Mouse (Mus musculus) intestine, embryonic 16.5 days (tissue): ENCODE results near the gene Rragc. TPM values are rescaled to one million over a fixed set of nuclear protein-coding genes. Genes with fewer than 3 reads are reported as not detected.
A peak's percentile ranks its signal among the peaks of the same experiment; 100 is the strongest.

Experiments
- ATAC-seq: fragments of 200-750 bp; cut with Nextera tagmentation; 2 replicates; pipeline ENCODE4 v1.8.0; 2017; ENCODE audit warnings: moderate TSS enrichment, moderate library complexity
- H3K27ac ChIP-seq: fragments of 300-500 bp; sonication (generic); 2 replicates; pipeline ENCODE4 v1.5.1; 2014; ENCODE audit warnings: mild to moderate bottlenecking, low read length
- H3K27me3 ChIP-seq: fragments of 300-500 bp; sonication (generic); replicated peaks from 2 replicates; pipeline ENCODE4 v1.6.1; 2014; ENCODE audit warnings: low read length, control low read depth, mixed read lengths; ENCODE audit not compliant: control insufficient read depth, insufficient read depth
- H3K36me3 ChIP-seq: fragments of 300-500 bp; sonication (generic); 2 replicates; pipeline ENCODE4 v1.6.1; 2014; ENCODE audit warnings: low read length, control low read depth; ENCODE audit not compliant: control insufficient read depth, insufficient read depth
- H3K4me1 ChIP-seq: fragments of 300-500 bp; sonication (generic); 2 replicates; pipeline ENCODE4 v1.6.1; 2014; ENCODE audit warnings: low read length, control low read depth, mixed read lengths; ENCODE audit not compliant: control insufficient read depth, insufficient read depth
- H3K4me2 ChIP-seq: fragments of 300-500 bp; sonication (generic); 2 replicates; pipeline ENCODE4 v1.6.1; 2014; ENCODE audit warnings: low read depth, low read length, control low read depth
- H3K4me3 ChIP-seq: fragments of 300-500 bp; sonication (generic); 2 replicates; pipeline ENCODE4 v1.5.1; 2014; ENCODE audit warnings: mild to moderate bottlenecking, low read length
- H3K9ac ChIP-seq: fragments of 300-500 bp; sonication (generic); 2 replicates; pipeline ENCODE4 v1.6.1; 2014; ENCODE audit warnings: low read depth, low read length
- H3K9me3 ChIP-seq: fragments of 300-500 bp; sonication (generic); 2 replicates; pipeline ENCODE4 v1.6.1; 2016; ENCODE audit warnings: low read length, control low read depth; ENCODE audit not compliant: control insufficient read depth
- WGBS: fragments of 180-500 bp; shearing (Covaris S2); extraction: QIAGEN DNeasy Blood & Tissue Kit; methylation state at CpG from one replicate; pipeline ENCODE4 v1.1.7; 2014; 5-methylcytosine and 5-hydroxymethylcytosine counted together
- polyA plus RNA-seq: library from polyadenylated mRNA; unstranded; fragments of >200 nt; fragmentation: Nextera tagmentation; extraction: Ambion mirVana; gene quantifications from 2 replicates; pipeline ENCODE4 v1.2.1, GENCODE M21; 2015

The Rragc gene
- polyA plus RNA-seq, 1 experiment from 2014 or later, result 52.5 TPM

GRCm38 (mm10) chr4:123962721-123963120, 45.5 kb downstream of the Rragc start:
- Histone ChIP-seq H3K27ac (no peak overlapping the region), H3K4me1 (0 out of 2 replicates have a peak, but pooled peaks cover 2% of the 10 kb centered on the region), H3K4me3 (no peak overlapping the region), H3K9ac (no peak overlapping the region), H3K36me3 (no peaks in the 10 kb centered on the region), H3K27me3 (peaks cover 3% of the 10 kb centered on the region; the same call in 1 of the 2 replicates), H3K4me2 (no peak overlapping the region), H3K9me3 (no peaks in the 10 kb centered on the region)
- ATAC-seq, result no peak
- WGBS, result 62% methylated on average over 9 of the region's 9 CpGs

- Histone ChIP-seq H3K4me3 (no peak overlapping the region), H3K9ac (no peak overlapping the region), H3K4me1 (peaks cover 6% of the 10 kb centered on the region; the same call in 1 of the 2 replicates), H3K27ac (no peak overlapping the region), H3K9me3 (no peaks in the 10 kb centered on the region), H3K4me2 (no peak overlapping the region), H3K27me3 (peaks cover 11% of the 10 kb centered on the region), H3K36me3 (no peaks in the 10 kb centered on the region)
- WGBS, result 76% methylated on average over 8 of the region's 8 CpGs
- ATAC-seq, result no peak
Measured at GRCm38 (mm10) chr4:123968663-123969321, 51.5 kb downstream of the Rragc start.

- WGBS, result 60% methylated on average over 7 of the region's 7 CpGs
- Histone ChIP-seq H3K4me1 (peaks cover 6% of the 10 kb centered on the region; the same call in 1 of the 2 replicates), H3K27me3 (peaks cover 11% of the 10 kb centered on the region)
Measured at GRCm38 (mm10) chr4:123969458-123969857, 52.2 kb downstream of the Rragc start.

GRCm38 (mm10) chr4:123971059-123971458, 53.8 kb downstream of the Rragc start:
- Histone ChIP-seq H3K36me3 (no peaks in the 10 kb centered on the region), H3K27ac (no peak overlapping the region), H3K9me3 (no peaks in the 10 kb centered on the region), H3K4me1 (peaks cover 6% of the 10 kb centered on the region; the same call in 1 of the 2 replicates), H3K4me2 (no peak overlapping the region), H3K27me3 (peaks cover 11% of the 10 kb centered on the region), H3K4me3 (no peak overlapping the region), H3K9ac (no peak overlapping the region)
- no peak for ATAC-seq
- WGBS, result 81% methylated on average over 4 of the region's 4 CpGs

More at GRCm38 (mm10) chr4:123969458-123969857, 52.2 kb downstream of the Rragc start:
- Histone ChIP-seq H3K36me3 (no peaks in the 10 kb centered on the region), H3K4me3 (no peak overlapping the region), H3K9ac (no peak overlapping the region), H3K9me3 (no peaks in the 10 kb centered on the region), H3K27ac (no peak overlapping the region), H3K4me2 (no peak overlapping the region)
- no peak for ATAC-seq

GRCm38 (mm10) chr4:123972423-123973049, 55.3 kb downstream of the Rragc start:
- Histone ChIP-seq H3K4me2 (peak overlapping the region; percentile 38), H3K27ac (no peak overlapping the region), H3K4me3 (0 out of 2 replicates have a peak overlapping the region, but pooled peaks have one; percentile 26), H3K9ac (no peak overlapping the region), H3K27me3 (peaks cover 11% of the 10 kb centered on the region), H3K36me3 (no peaks in the 10 kb centered on the region), H3K9me3 (no peaks in the 10 kb centered on the region), H3K4me1 (peaks cover 6% of the 10 kb centered on the region; the same call in 1 of the 2 replicates)
- 14% methylated on average over 29 of the region's 29 CpGs for WGBS
- 0 out of 2 replicates have a peak, but pooled peaks have one; percentile 31 for ATAC-seq

- ATAC-seq, result no peak
- no peaks in the 10 kb centered on the region for H3K4me1 ChIP-seq
- no peak overlapping the region for H3K4me2 ChIP-seq
- no peak overlapping the region for H3K9ac ChIP-seq
- H3K36me3 ChIP-seq, result no peaks in the 10 kb centered on the region
- 71% methylated on average over 5 of the region's 5 CpGs for WGBS
- no peaks in the 10 kb centered on the region for H3K9me3 ChIP-seq
- H3K4me3 ChIP-seq, result no peak overlapping the region
- H3K27me3 ChIP-seq, result no peaks in the 10 kb centered on the region
- H3K27ac ChIP-seq, result no peak overlapping the region
Measured at GRCm38 (mm10) chr4:123982105-123982504, 64.9 kb downstream of the Rragc start.

Other genes starting within 250 kb of the Rragc start
- gene Macf1, start 233.1 kb upstream of the Rragc start, polyA plus RNA-seq, result 18.9 and 19.7 TPM in 2 replicates
- gene Ndufs5, start 199.2 kb upstream of the Rragc start, polyA plus RNA-seq, result 322 and 330 TPM in 2 replicates
- 35.7 and 36.2 TPM in 2 replicates for gene Akirin1, start 167.1 kb upstream of the Rragc start, polyA plus RNA-seq
- gene Rhbdl2, start 129.6 kb upstream of the Rragc start, polyA plus RNA-seq, result 2.6 and 4.3 TPM in 2 replicates
- gene 4933427I04Rik, start 57.8 kb upstream of the Rragc start, polyA plus RNA-seq, result not detected in 2 replicates
- gene Mycbp, start 12.6 kb upstream of the Rragc start, polyA plus RNA-seq, result 98.0 and 99.7 TPM in 2 replicates
- not detected in 2 replicates for gene 4930535I16Rik, start 576 bp downstream of the Rragc start, polyA plus RNA-seq